Mouse (Mus musculus): ENCODE measurements around the gene Tpcn1.

Tpcn1 gene

GRCm38 (mm10) chr5:120490679-120491192 lies 97.7 kb downstream of the Tpcn1 start:
- no peak for DNase-seq (ENCODE audit: extremely low read depth, low read depth)

GRCm38 (mm10) chr5:120487844-120488243 lies 100.6 kb downstream of the Tpcn1 start:
- DNase-seq (ENCODE audit: extremely low read depth, low read depth), result no peak
